Mouse (Mus musculus) liver, adult 2 months (tissue): ENCODE measurements around the gene Dapk2. TPM values are rescaled to one million over a fixed set of nuclear protein-coding genes. Genes with fewer than 3 reads are reported as not detected.

Source experiments
- DNase-seq: peaks from one replicate; pipeline ENCODE4 v3.0.0-alpha.2; 2011; ENCODE audit warnings: low read depth, low spot score; ENCODE audit errors: extremely low read depth
- H3K27ac ChIP-seq: fragments of 200-500 bp; replicated peaks from 2 replicates; pipeline ENCODE4 v1.5.1; 2012; ENCODE audit warnings: low read depth, mild to moderate bottlenecking, control low read depth, inconsistent platforms, low read length; ENCODE audit not compliant: insufficient read depth
- H3K27me3 ChIP-seq: fragments of 200-500 bp; 2 replicates; pipeline ENCODE4 v1.6.1; 2012; ENCODE audit warnings: mild to moderate bottlenecking, moderate library complexity, low read length, inconsistent platforms; ENCODE audit not compliant: control insufficient read depth, insufficient read depth
- H3K36me3 ChIP-seq: fragments of 200-500 bp; 2 replicates; pipeline ENCODE4 v1.6.1; 2012; ENCODE audit warnings: low read length, inconsistent platforms; ENCODE audit not compliant: control insufficient read depth, insufficient read depth
- H3K4me1 ChIP-seq: fragments of 200-500 bp; 2 replicates; pipeline ENCODE4 v1.6.1; 2011; ENCODE audit warnings: low read length; ENCODE audit not compliant: control insufficient read depth, insufficient read depth
- H3K4me3 ChIP-seq: fragments of 200-500 bp; 2 replicates; pipeline ENCODE4 v1.5.1; 2011; ENCODE audit warnings: low read depth, mild to moderate bottlenecking, control low read depth, low read length, moderate library complexity; ENCODE audit not compliant: insufficient read depth
- H3K79me2 ChIP-seq: fragments of 200-500 bp; 2 replicates; pipeline ENCODE4 v1.6.1; 2012; ENCODE audit warnings: inconsistent platforms, mild to moderate bottlenecking, low read length, moderate library complexity; ENCODE audit not compliant: control insufficient read depth, insufficient read depth
- H3K9ac ChIP-seq: fragments of 200-500 bp; 2 replicates; pipeline ENCODE4 v1.6.1; 2012; ENCODE audit warnings: low read depth, mild to moderate bottlenecking, control low read depth, inconsistent platforms, low read length
- CTCF ChIP-seq: fragments of 200-500 bp; IDR thresholded peaks from 2 replicates; pipeline ENCODE4 v1.5.1; 2011; ENCODE audit warnings: low read depth, low read length, control low read depth
- POLR2A ChIP-seq: fragments of 200-500 bp; IDR thresholded peaks from 2 replicates; pipeline ENCODE4 v1.6.1; 2011; ENCODE audit warnings: low read length, control low read depth; ENCODE audit not compliant: insufficient read depth; ENCODE audit errors: extremely low read depth
- WGBS: fragments of 180-500 bp; shearing (Covaris S2); methylation state at CpG from one replicate; pipeline ENCODE4 v1.1.7; 2018; 5-methylcytosine and 5-hydroxymethylcytosine counted together
- polyA plus RNA-seq: library from polyadenylated mRNA; depleted of rRNA; stranded (reverse); fragments of >200 nt; gene quantifications from 2 replicates; pipeline ENCODE4 v1.2.3, GENCODE M21; 2012
- total RNA-seq: library from RNA; depleted of rRNA; stranded (reverse); fragments of >200 nt; gene quantifications from 2 replicates; pipeline ENCODE4 v1.2.3, GENCODE M21; 2014

The Dapk2 gene
- total and polyA plus RNA-seq, 2 experiments: 6.2 to 9.6 TPM

DNA sequence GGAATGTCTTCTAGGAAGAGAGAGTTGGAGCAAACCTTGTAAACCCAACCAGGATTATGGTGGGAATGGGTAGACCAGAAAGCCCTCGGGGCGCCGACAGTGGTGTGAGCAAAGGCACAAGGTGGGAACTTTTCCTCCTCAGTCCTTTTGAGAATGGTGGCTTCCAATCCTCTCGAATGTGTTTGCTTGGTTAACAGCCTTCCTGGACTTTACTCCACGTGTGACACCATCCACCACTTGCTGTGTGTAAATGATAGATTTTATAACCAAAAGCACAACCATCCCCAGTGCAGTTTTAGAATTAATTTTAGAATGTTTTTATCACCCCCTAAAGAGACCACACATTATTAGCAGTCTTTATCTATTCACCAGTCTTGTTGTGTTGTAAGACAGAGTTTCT is 86.1 kb downstream of the Dapk2 start:
- Histone ChIP-seq H3K79me2 (no peaks in the 10 kb centered on the region), H3K36me3 (peaks cover 3% of the 10 kb centered on the region; the same call in 1 of the 2 replicates), H3K27ac (peak overlapping the region; percentile 64), H3K27me3 (no peaks in the 10 kb centered on the region), H3K4me1 (peaks cover 24% of the 10 kb centered on the region), H3K4me3 (no peak overlapping the region), H3K9ac (no peak overlapping the region)
- DNase-seq: peak; percentile 69
- 60% methylated on average over 5 of the region's 5 CpGs for WGBS
- TF ChIP-seq CTCF (no peak), POLR2A (no peak)

DNA sequence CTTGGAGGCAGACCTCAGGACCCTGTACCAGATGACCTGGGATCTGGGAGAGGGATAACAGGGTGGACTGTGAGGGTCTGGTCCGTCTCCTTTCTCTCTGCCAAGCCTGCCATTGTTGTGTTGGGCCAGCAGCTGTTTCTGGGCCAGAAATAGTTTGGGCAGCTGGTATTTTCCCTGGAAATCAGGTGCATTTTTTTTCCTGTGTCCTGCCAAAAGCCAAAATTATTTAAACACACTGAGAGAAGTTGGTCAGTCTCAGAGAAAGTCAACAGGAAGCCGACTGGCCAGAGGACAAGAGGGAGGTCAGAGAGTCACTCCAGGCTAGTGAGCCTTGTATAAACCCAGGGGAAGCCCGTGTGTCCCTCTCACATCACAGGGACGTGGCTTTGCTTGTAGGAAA is 87.7 kb downstream of the Dapk2 start:
- no peak for TF ChIP-seq CTCF

DNA sequence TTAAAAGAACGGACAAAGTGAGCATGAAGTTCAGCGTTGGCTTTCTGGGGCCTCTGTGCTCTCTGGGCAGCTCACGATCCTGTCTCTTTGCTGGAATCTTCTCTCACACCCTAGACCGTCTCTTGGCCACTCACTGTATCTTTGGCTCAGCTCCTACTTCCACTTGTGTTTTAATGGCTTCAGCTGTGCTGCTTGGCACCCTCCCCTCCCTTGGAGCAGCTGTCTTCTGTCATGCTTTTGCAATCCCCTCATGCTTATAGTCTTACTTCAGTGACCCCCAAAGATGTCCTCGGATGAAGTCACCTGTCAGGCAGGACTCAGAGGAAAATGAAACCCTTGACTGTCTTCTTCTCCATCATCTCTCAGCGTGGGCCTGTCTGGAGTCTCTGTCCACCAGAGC is 91.3 kb downstream of the Dapk2 start:
- no peaks in the 10 kb centered on the region for H3K27me3 ChIP-seq
- 90% methylated on average over 6 of the region's 6 CpGs for WGBS
- H3K9ac ChIP-seq: no peak overlapping the region
- no peak overlapping the region for H3K27ac ChIP-seq
- no peaks in the 10 kb centered on the region for H3K79me2 ChIP-seq
- H3K4me3 ChIP-seq: no peak overlapping the region
- peaks cover 21% of the 10 kb centered on the region for H3K4me1 ChIP-seq
- peaks cover 3% of the 10 kb centered on the region; the same call in 1 of the 2 replicates for H3K36me3 ChIP-seq
- no peak for DNase-seq
- no peak for TF ChIP-seq POLR2A
- no peak for TF ChIP-seq CTCF

More for the DNA sequence above, 87.7 kb downstream of the Dapk2 start:
- Histone ChIP-seq H3K79me2 (no peaks in the 10 kb centered on the region), H3K4me3 (no peak overlapping the region), H3K36me3 (peaks cover 3% of the 10 kb centered on the region; the same call in 1 of the 2 replicates), H3K9ac (no peak overlapping the region), H3K27me3 (no peaks in the 10 kb centered on the region), H3K27ac (peak overlapping the region; percentile 59), H3K4me1 (peaks cover 24% of the 10 kb centered on the region)
- DNase-seq: peak; percentile 92
- 1% methylated on average over 4 of the region's 4 CpGs for WGBS

DNA sequence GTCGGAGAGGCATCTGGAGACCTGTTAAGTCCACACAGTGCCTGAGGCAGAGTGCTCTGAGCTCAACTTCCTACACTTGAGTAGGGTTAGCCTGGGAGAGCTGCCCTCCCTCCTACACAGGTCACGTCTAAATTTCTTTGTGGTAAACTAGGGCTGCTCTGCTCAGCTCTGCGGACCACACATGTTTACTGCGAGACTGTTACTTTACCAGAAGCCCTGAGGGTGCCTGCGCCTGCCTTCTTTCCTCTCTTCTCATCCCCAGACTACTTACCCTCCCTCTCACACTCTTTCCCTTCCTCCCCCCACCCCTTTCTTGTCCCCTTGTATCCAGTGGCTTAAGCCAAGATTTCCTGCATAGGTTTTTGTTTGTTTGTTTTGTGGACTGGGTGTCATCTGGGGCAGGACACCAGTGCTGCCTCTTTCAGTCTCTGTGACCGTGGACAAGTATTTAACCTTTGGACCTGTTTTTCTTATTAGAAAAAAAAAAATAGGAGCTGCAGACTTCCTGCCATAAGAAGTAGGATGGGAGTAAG is 93.2 kb downstream of the Dapk2 start:
- Histone ChIP-seq H3K4me3 (no peak overlapping the region), H3K27me3 (no peaks in the 10 kb centered on the region), H3K4me1 (peaks cover 11% of the 10 kb centered on the region), H3K36me3 (peaks cover 17% of the 10 kb centered on the region; the same call in 1 of the 2 replicates), H3K9ac (no peak overlapping the region), H3K27ac (peak overlapping the region; percentile 66), H3K79me2 (no peaks in the 10 kb centered on the region)
- 52% methylated on average over 6 of the region's 6 CpGs for WGBS
- TF ChIP-seq POLR2A (no peak), CTCF (no peak)
- peak; percentile 63 for DNase-seq

DNA sequence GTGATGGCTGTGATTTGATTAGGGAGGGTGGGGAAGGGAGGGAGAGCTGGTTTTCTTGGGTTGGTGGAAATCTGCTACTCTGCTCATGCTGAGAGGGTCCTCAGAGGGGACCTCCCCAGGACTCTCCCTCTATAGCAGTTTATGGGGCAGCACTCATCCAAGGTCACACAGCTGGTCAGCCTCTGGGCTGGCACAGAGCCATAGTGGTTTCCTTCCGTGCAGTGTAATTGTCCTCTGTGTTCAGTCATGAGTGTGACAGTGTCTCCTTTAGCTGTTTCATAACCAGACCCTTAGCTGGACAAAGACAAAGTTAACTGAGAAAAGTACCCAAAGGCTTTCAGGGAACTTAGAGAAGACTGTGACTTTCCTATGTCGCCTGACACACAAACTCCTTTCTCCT is 103.7 kb downstream of the Dapk2 start:
- Histone ChIP-seq H3K36me3 (peaks cover 6% of the 10 kb centered on the region; the same call in 1 of the 2 replicates), H3K4me3 (no peak overlapping the region), H3K27me3 (no peaks in the 10 kb centered on the region), H3K27ac (no peak overlapping the region), H3K9ac (no peak overlapping the region), H3K79me2 (no peaks in the 10 kb centered on the region), H3K4me1 (peaks cover 7% of the 10 kb centered on the region)
- TF ChIP-seq POLR2A: no peak
- TF ChIP-seq CTCF: no peak
- no peak for DNase-seq
- WGBS: 65% methylated on average over 2 of the region's 2 CpGs

DNA sequence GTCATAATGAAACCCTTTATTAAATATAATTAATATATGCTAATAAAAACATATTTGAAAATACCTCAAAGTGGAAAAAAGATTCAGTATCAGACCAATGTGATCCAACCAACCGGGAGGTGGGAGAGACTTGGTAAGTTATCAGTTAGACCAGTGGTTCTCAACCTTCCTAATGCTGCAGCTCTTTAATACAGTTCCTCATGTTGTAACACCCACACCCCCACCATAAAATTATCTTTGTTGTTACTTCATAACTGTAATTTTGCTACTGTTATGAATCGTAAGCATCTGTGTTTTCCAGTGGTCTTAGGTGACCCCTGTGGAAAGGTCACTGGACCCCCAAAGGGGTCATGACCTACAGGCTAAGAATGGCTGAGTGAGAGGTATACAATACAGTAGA is 105.7 kb downstream of the Dapk2 start:
- no peak for DNase-seq
- WGBS: 92% methylated on average over 2 of the region's 2 CpGs
- Histone ChIP-seq H3K4me1 (peaks cover 7% of the 10 kb centered on the region), H3K79me2 (no peaks in the 10 kb centered on the region), H3K27ac (no peak overlapping the region), H3K36me3 (no peaks in the 10 kb centered on the region), H3K27me3 (no peaks in the 10 kb centered on the region), H3K9ac (no peak overlapping the region), H3K4me3 (no peak overlapping the region)
- TF ChIP-seq POLR2A (no peak), CTCF (no peak)
